Mouse (Mus musculus): ENCODE data around the gene Tamm41. TPM values are rescaled to one million over a fixed set of nuclear protein-coding genes. Genes with fewer than 3 reads are reported as not detected.

Tamm41 gene
- polyA plus RNA-seq, 1 experiment from 2014 or later, result 47.6 TPM

- no peak overlapping the region for H3K27ac ChIP-seq
- WGBS (ENCODE audit: insufficient replicate concordance), result 15% methylated on average over 4 of the region's 4 CpGs
- H3K4me3 ChIP-seq, result no peak overlapping the region
- H3K36me3 ChIP-seq, result no peaks in the 10 kb centered on the region
- H3K9ac ChIP-seq, result no peak overlapping the region
- no peaks in the 10 kb centered on the region for H3K27me3 ChIP-seq (replicated peaks)
- no peaks in the 10 kb centered on the region for H3K9me3 ChIP-seq (replicated peaks)
- no peak overlapping the region for H3K4me2 ChIP-seq
- H3K4me1 ChIP-seq, result no peaks in the 10 kb centered on the region
- ATAC-seq, result no peak
Observed at GRCm38 (mm10) chr6:115049015-115049414, 11.3 kb upstream of the Tamm41 start.

- Histone ChIP-seq H3K4me2 (no peak overlapping the region), H3K9me3 (replicated peaks) (no peaks in the 10 kb centered on the region), H3K4me3 (no peak overlapping the region), H3K27ac (no peak overlapping the region), H3K4me1 (no peaks in the 10 kb centered on the region), H3K36me3 (no peaks in the 10 kb centered on the region), H3K27me3 (replicated peaks) (no peaks in the 10 kb centered on the region), H3K9ac (no peak overlapping the region)
- 17% methylated on average over 2 of the region's 2 CpGs for WGBS (ENCODE audit: insufficient replicate concordance)
- no peak for ATAC-seq
Observed at GRCm38 (mm10) chr6:115047816-115048215, 10.1 kb upstream of the Tamm41 start.

GRCm38 (mm10) chr6:115046064-115046463, 8.4 kb upstream of the Tamm41 start:
- no peak overlapping the region for H3K4me3 ChIP-seq
- 62% methylated on average over 1 of the region's 1 CpGs for WGBS (ENCODE audit: insufficient replicate concordance)
- ATAC-seq, result no peak
- H3K36me3 ChIP-seq, result no peaks in the 10 kb centered on the region
- no peak overlapping the region for H3K9ac ChIP-seq
- no peak overlapping the region for H3K27ac ChIP-seq
- 0 out of 2 replicates have a peak, but pooled peaks cover 4% of the 10 kb centered on the region for H3K27me3 ChIP-seq (replicated peaks)
- no peaks in the 10 kb centered on the region for H3K4me1 ChIP-seq
- no peak overlapping the region for H3K4me2 ChIP-seq
- H3K9me3 ChIP-seq (replicated peaks), result no peaks in the 10 kb centered on the region

GRCm38 (mm10) chr6:115044709-115045108, 7.0 kb upstream of the Tamm41 start:
- Histone ChIP-seq H3K27ac (no peak overlapping the region), H3K9ac (no peak overlapping the region), H3K9me3 (replicated peaks) (no peaks in the 10 kb centered on the region), H3K27me3 (replicated peaks) (0 out of 2 replicates have a peak, but pooled peaks cover 4% of the 10 kb centered on the region), H3K4me2 (no peak overlapping the region), H3K4me1 (no peaks in the 10 kb centered on the region), H3K4me3 (no peak overlapping the region), H3K36me3 (no peaks in the 10 kb centered on the region)
- 32% methylated on average over 1 of the region's 1 CpGs for WGBS (ENCODE audit: insufficient replicate concordance)
- no peak for ATAC-seq

- no peak overlapping the region for H3K27ac ChIP-seq
- 69% methylated on average over 14 of the region's 14 CpGs for WGBS (ENCODE audit: insufficient replicate concordance)
- no peaks in the 10 kb centered on the region for H3K4me1 ChIP-seq
- H3K27me3 ChIP-seq (replicated peaks), result 0 out of 2 replicates have a peak, but pooled peaks cover 4% of the 10 kb centered on the region
- no peaks in the 10 kb centered on the region for H3K36me3 ChIP-seq
- H3K9ac ChIP-seq, result no peak overlapping the region
- no peak overlapping the region for H3K4me2 ChIP-seq
- H3K4me3 ChIP-seq, result no peak overlapping the region
- no peak for ATAC-seq
- no peaks in the 10 kb centered on the region for H3K9me3 ChIP-seq (replicated peaks)
Observed at GRCm38 (mm10) chr6:115043657-115044500, 6.2 kb upstream of the Tamm41 start.

GRCm38 (mm10) chr6:115042609-115043008, 4.9 kb upstream of the Tamm41 start:
- H3K4me3 ChIP-seq, result no peak overlapping the region
- H3K27ac ChIP-seq, result no peak overlapping the region
- ATAC-seq, result no peak
- H3K4me2 ChIP-seq, result no peak overlapping the region
- H3K36me3 ChIP-seq, result no peaks in the 10 kb centered on the region
- no peak overlapping the region for H3K9ac ChIP-seq
- no peaks in the 10 kb centered on the region for H3K9me3 ChIP-seq (replicated peaks)
- H3K27me3 ChIP-seq (replicated peaks), result 0 out of 2 replicates have a peak, but pooled peaks cover 4% of the 10 kb centered on the region
- no peaks in the 10 kb centered on the region for H3K4me1 ChIP-seq
- 34% methylated on average over 10 of the region's 10 CpGs for WGBS (ENCODE audit: insufficient replicate concordance)

GRCm38 (mm10) chr6:115033441-115033840, 4.2 kb downstream of the Tamm41 start:
- Histone ChIP-seq H3K27ac (no peak overlapping the region), H3K9me3 (replicated peaks) (no peaks in the 10 kb centered on the region), H3K27me3 (replicated peaks) (no peaks in the 10 kb centered on the region), H3K9ac (no peak overlapping the region), H3K36me3 (peaks cover 57% of the 10 kb centered on the region), H3K4me1 (peaks cover 17% of the 10 kb centered on the region), H3K4me2 (no peak overlapping the region), H3K4me3 (no peak overlapping the region)
- ATAC-seq, result no peak
- WGBS (ENCODE audit: insufficient replicate concordance), result 93% methylated on average over 5 of the region's 5 CpGs

- H3K9me3 ChIP-seq (replicated peaks), result no peaks in the 10 kb centered on the region
- no peaks in the 10 kb centered on the region for H3K27me3 ChIP-seq (replicated peaks)
- no peak for ATAC-seq
- H3K4me3 ChIP-seq, result no peak overlapping the region
- no peak overlapping the region for H3K4me2 ChIP-seq
- H3K9ac ChIP-seq, result no peak overlapping the region
- no peaks in the 10 kb centered on the region for H3K4me1 ChIP-seq
- H3K27ac ChIP-seq, result no peak overlapping the region
- H3K36me3 ChIP-seq, result peaks cover 85% of the 10 kb centered on the region
- 72% methylated on average over 2 of the region's 2 CpGs for WGBS (ENCODE audit: insufficient replicate concordance)
Observed at GRCm38 (mm10) chr6:115030098-115030497, 7.6 kb downstream of the Tamm41 start.

GRCm38 (mm10) chr6:115029248-115029647, 8.4 kb downstream of the Tamm41 start:
- no peak overlapping the region for H3K27ac ChIP-seq
- H3K9ac ChIP-seq, result no peak overlapping the region
- peaks cover 87% of the 10 kb centered on the region for H3K36me3 ChIP-seq
- no peaks in the 10 kb centered on the region for H3K4me1 ChIP-seq
- WGBS (ENCODE audit: insufficient replicate concordance), result 54% methylated on average over 2 of the region's 2 CpGs
- no peaks in the 10 kb centered on the region for H3K27me3 ChIP-seq (replicated peaks)
- no peak overlapping the region for H3K4me3 ChIP-seq
- ATAC-seq, result no peak
- no peaks in the 10 kb centered on the region for H3K9me3 ChIP-seq (replicated peaks)
- no peak overlapping the region for H3K4me2 ChIP-seq

GRCm38 (mm10) chr6:115027485-115027992, 10.1 kb downstream of the Tamm41 start:
- no peak overlapping the region for H3K4me3 ChIP-seq
- no peak for ATAC-seq
- no peaks in the 10 kb centered on the region for H3K27me3 ChIP-seq (replicated peaks)
- no peaks in the 10 kb centered on the region for H3K9me3 ChIP-seq (replicated peaks)
- no peak overlapping the region for H3K27ac ChIP-seq
- H3K36me3 ChIP-seq, result peaks cover 87% of the 10 kb centered on the region
- H3K9ac ChIP-seq, result no peak overlapping the region
- 86% methylated on average over 14 of the region's 14 CpGs for WGBS (ENCODE audit: insufficient replicate concordance)
- no peak overlapping the region for H3K4me2 ChIP-seq
- no peaks in the 10 kb centered on the region for H3K4me1 ChIP-seq

- Histone ChIP-seq H3K27me3 (replicated peaks) (no peaks in the 10 kb centered on the region), H3K9me3 (replicated peaks) (no peaks in the 10 kb centered on the region), H3K36me3 (peaks cover 91% of the 10 kb centered on the region), H3K4me3 (no peak overlapping the region), H3K27ac (no peak overlapping the region), H3K4me1 (no peaks in the 10 kb centered on the region), H3K4me2 (no peak overlapping the region), H3K9ac (no peak overlapping the region)
- no peak for ATAC-seq
- WGBS (ENCODE audit: insufficient replicate concordance), result 88% methylated on average over 9 of the region's 9 CpGs
Observed at GRCm38 (mm10) chr6:115022876-115023275, 14.8 kb downstream of the Tamm41 start.

GRCm38 (mm10) chr6:115015461-115015860, 22.2 kb downstream of the Tamm41 start:
- H3K4me3 ChIP-seq, result no peak overlapping the region
- no peak for ATAC-seq
- WGBS (ENCODE audit: insufficient replicate concordance), result 60% methylated on average over 13 of the region's 13 CpGs
- H3K27ac ChIP-seq, result no peak overlapping the region
- H3K9ac ChIP-seq, result no peak overlapping the region
- no peaks in the 10 kb centered on the region for H3K4me1 ChIP-seq
- no peak overlapping the region for H3K4me2 ChIP-seq
- peaks cover 91% of the 10 kb centered on the region for H3K36me3 ChIP-seq
- no peaks in the 10 kb centered on the region for H3K9me3 ChIP-seq (replicated peaks)
- no peaks in the 10 kb centered on the region for H3K27me3 ChIP-seq (replicated peaks)

Data from liver, embryonic 12.5 days (tissue).